Mouse (Mus musculus): ENCODE measurements around the gene Vps13d. TPM values are rescaled to one million over a fixed set of nuclear protein-coding genes. Genes with fewer than 3 reads are reported as not detected.

Gene Vps13d
- polyA plus RNA-seq, 1 experiment from 2014 or later = 8.5 TPM

GRCm38 (mm10) chr4:145050518-145051208 lies 144.1 kb downstream of the Vps13d start:
- peaks cover 28% of the 10 kb centered on the region; the same call in 1 of the 2 replicates for H3K36me3 ChIP-seq (ENCODE audit: insufficient read depth)
- peaks cover 5% of the 10 kb centered on the region; the same call in 1 of the 2 replicates for H3K4me1 ChIP-seq (ENCODE audit: insufficient read depth)
- no peaks in the 10 kb centered on the region for H3K27me3 ChIP-seq (ENCODE audit: insufficient read depth, low read length)
- 34% methylated on average over 8 of the region's 8 CpGs for WGBS
- ATAC-seq (ENCODE audit: insufficient read depth) (peak; percentile 62), DNase-seq (peak; percentile 63)
- H3K4me2 ChIP-seq = no peak overlapping the region
- H3K27ac ChIP-seq (ENCODE audit: low read depth) = no peak overlapping the region
- peak; percentile 51; the same call in 1 of the 2 replicates for TF ChIP-seq CTCF (IDR thresholded peaks at IDR 0.05; ENCODE audit: low read depth)
- H3K4me3 ChIP-seq (ENCODE audit: low read depth, low read length) = no peak overlapping the region
- H3K9ac ChIP-seq = no peak overlapping the region
- no peaks in the 10 kb centered on the region for H3K9me3 ChIP-seq (ENCODE audit: low read depth, low read length)

- Histone ChIP-seq H3K36me3 (ENCODE audit: insufficient read depth) (peaks cover 33% of the 10 kb centered on the region; the same call in 1 of the 2 replicates), H3K9me3 (ENCODE audit: low read depth, low read length) (no peaks in the 10 kb centered on the region), H3K9ac (no peak overlapping the region), H3K4me1 (ENCODE audit: insufficient read depth) (peaks cover 5% of the 10 kb centered on the region; the same call in 1 of the 2 replicates), H3K4me3 (ENCODE audit: low read depth, low read length) (no peak overlapping the region), H3K27me3 (ENCODE audit: insufficient read depth, low read length) (no peaks in the 10 kb centered on the region), H3K27ac (ENCODE audit: low read depth) (no peak overlapping the region), H3K4me2 (no peak overlapping the region)
- no peak for ATAC-seq (ENCODE audit: insufficient read depth)
- DNase-seq = no peak
- 77% methylated on average over 5 of the region's 5 CpGs for WGBS
- TF ChIP-seq CTCF (IDR thresholded peaks at IDR 0.05; ENCODE audit: low read depth) = no peak
Measured at GRCm38 (mm10) chr4:145047964-145048363, 146.8 kb downstream of the Vps13d start.

DNA sequence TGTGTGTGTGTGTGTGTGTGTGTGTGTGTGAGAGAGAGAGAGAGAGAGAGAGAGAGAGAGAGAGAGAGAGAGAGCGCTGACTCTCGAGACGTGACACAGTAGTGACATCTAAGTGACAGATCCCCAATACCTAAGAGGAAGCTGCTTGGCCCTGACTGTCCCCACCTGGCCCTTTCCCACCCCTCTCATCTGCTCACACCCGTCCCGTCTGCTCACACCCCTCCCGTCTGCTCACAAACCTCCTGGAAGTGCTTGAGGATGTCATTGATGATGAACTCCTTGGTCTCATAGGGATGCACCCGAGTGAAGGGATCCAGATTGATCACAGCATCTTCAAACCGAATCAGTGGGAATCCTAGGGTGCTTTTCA lies 148.8 kb downstream of the Vps13d start:
- no peak for DNase-seq
- Histone ChIP-seq H3K9ac (no peak overlapping the region), H3K4me1 (ENCODE audit: insufficient read depth) (no peaks in the 10 kb centered on the region), H3K27ac (ENCODE audit: low read depth) (no peak overlapping the region), H3K4me3 (ENCODE audit: low read depth, low read length) (no peak overlapping the region), H3K4me2 (no peak overlapping the region), H3K36me3 (ENCODE audit: insufficient read depth) (peaks cover 36% of the 10 kb centered on the region; the same call in 1 of the 2 replicates), H3K27me3 (ENCODE audit: insufficient read depth, low read length) (no peaks in the 10 kb centered on the region), H3K9me3 (ENCODE audit: low read depth, low read length) (no peaks in the 10 kb centered on the region)
- ATAC-seq (ENCODE audit: insufficient read depth) = no peak
- 67% methylated on average over 8 of the region's 8 CpGs for whole genome bisulfite sequencing
- TF ChIP-seq CTCF (IDR thresholded peaks at IDR 0.05; ENCODE audit: low read depth) = no peak

GRCm38 (mm10) chr4:145045312-145046031 lies 149.3 kb downstream of the Vps13d start:
- H3K4me1 ChIP-seq (ENCODE audit: insufficient read depth) = no peaks in the 10 kb centered on the region
- no peak for ATAC-seq (ENCODE audit: insufficient read depth)
- H3K36me3 ChIP-seq (ENCODE audit: insufficient read depth) = peaks cover 38% of the 10 kb centered on the region; the same call in 1 of the 2 replicates

DNA sequence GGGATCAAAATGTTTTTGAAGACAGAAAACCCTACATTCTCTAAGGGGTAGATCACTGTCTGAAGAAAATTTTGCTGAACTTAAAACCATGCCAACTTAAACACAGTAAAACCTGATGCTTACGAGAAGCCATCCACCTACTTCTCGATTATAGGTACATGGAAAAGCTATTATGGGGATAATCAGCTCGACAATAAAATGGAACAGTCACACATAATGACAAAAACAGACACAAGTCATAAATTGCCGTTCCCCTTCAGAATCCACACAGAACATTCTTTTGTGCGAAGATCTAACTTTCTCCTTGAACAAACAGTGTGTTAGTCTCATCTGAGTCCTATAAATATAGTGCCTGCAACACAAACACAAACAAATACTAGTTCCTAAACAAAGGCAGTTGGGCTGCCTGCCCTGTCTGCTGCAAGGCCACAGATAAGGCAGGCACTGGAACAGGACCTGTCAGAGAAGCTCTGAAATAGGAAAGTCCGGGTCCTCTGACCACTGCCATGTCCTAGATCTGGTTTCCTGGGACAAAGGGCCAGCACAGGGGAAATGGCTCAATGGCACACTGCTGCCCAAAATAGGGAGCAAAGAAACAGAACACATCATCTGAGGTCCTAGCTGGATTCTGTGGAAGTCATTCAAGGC lies 153.5 kb downstream of the Vps13d start:
- 71% methylated on average over 6 of the region's 6 CpGs for WGBS
- Histone ChIP-seq H3K9me3 (ENCODE audit: low read depth, low read length) (no peaks in the 10 kb centered on the region), H3K4me1 (ENCODE audit: insufficient read depth) (peaks cover 5% of the 10 kb centered on the region; the same call in 1 of the 2 replicates), H3K9ac (no peak overlapping the region), H3K4me2 (no peak overlapping the region), H3K36me3 (ENCODE audit: insufficient read depth) (peaks cover 38% of the 10 kb centered on the region; the same call in 1 of the 2 replicates), H3K27ac (ENCODE audit: low read depth) (no peak overlapping the region), H3K4me3 (ENCODE audit: low read depth, low read length) (no peak overlapping the region), H3K27me3 (ENCODE audit: insufficient read depth, low read length) (no peaks in the 10 kb centered on the region)
- TF ChIP-seq CTCF (IDR thresholded peaks at IDR 0.05; ENCODE audit: low read depth) = no peak
- ATAC-seq (ENCODE audit: insufficient read depth) = no peak
- no peak for DNase-seq

More at GRCm38 (mm10) chr4:145045312-145046031, 149.3 kb downstream of the Vps13d start:
- Histone ChIP-seq H3K27me3 (ENCODE audit: insufficient read depth, low read length) (no peaks in the 10 kb centered on the region), H3K27ac (ENCODE audit: low read depth) (no peak overlapping the region), H3K9me3 (ENCODE audit: low read depth, low read length) (no peaks in the 10 kb centered on the region), H3K9ac (no peak overlapping the region), H3K4me3 (ENCODE audit: low read depth, low read length) (no peak overlapping the region), H3K4me2 (no peak overlapping the region)
- no peak for DNase-seq
- WGBS = 55% methylated on average over 5 of the region's 5 CpGs
- TF ChIP-seq CTCF (IDR thresholded peaks at IDR 0.05; ENCODE audit: low read depth) = no peak

DNA sequence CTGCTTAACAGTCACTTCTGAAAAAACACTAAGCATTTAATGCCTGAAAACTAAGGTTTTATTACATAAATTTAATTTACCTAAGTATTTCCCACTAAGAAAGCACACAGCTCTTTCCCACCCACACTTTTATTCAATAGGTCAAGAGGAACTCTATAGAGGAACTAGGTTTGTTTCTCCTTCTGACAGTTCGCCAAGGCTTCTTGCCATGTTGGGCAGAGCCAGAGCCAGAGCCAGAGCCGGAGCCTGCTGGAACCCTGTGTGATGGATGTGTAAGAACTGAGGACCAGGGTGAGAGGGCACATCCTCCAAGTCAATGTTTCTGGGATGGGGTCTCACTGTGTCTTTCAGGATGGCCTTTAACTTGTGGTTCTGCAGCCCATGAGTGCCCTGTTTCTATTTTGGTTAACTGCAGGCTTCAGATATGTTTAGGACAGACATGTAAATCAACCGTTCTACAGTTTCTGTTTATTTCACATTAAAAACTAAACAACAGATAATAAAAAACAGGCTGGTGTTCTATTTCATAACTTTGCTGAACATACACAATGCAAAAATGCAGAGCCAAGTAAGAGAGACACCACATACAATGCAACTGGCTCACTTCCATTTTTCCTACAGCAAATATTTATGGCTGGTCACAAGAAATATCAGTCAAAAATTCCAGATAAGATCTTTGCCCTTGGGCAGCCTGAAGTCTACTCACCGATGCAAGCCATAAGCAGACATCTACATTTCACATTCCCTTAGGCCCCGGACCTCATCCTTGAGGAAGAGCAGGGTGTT lies 157.0 kb downstream of the Vps13d start:
- no peak overlapping the region for H3K4me2 ChIP-seq
- H3K9ac ChIP-seq = no peak overlapping the region
- peak overlapping the region; percentile 44; the same call in 1 of the 2 replicates for H3K27ac ChIP-seq (ENCODE audit: low read depth)
- peak; percentile 70 for DNase-seq
- TF ChIP-seq CTCF (IDR thresholded peaks at IDR 0.05; ENCODE audit: low read depth) = no peak
- no peak overlapping the region for H3K4me3 ChIP-seq (ENCODE audit: low read depth, low read length)
- no peaks in the 10 kb centered on the region for H3K9me3 ChIP-seq (ENCODE audit: low read depth, low read length)
- peaks cover 23% of the 10 kb centered on the region for H3K36me3 ChIP-seq (ENCODE audit: insufficient read depth)
- ATAC-seq (ENCODE audit: insufficient read depth) = peak; percentile 26; the same call in 1 of the 2 replicates
- peaks cover 27% of the 10 kb centered on the region for H3K4me1 ChIP-seq (ENCODE audit: insufficient read depth)
- 44% methylated on average over 5 of the region's 5 CpGs for WGBS
- H3K27me3 ChIP-seq (ENCODE audit: insufficient read depth, low read length) = no peaks in the 10 kb centered on the region
